ENCODE assay signal across 23 mouse cellular contexts in the genomic region with DNA sequence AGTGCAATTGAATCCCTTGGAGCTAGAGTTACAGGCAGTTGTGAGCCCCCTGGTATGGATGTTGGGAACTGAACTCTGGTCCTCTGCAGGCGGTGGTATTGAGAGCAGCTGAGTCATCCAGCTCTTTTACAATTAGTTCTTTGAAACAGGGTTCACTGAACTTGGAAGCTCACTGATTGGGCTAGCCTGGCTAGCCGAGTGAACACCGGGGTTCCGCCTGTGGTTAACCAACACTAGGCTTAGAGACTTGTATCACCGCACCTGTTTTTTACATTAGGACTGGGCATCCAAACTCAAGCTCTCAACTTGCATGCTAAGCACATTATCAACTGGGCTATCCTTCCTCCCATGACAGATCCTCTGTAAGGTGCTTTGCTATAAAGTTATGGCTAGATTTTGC. TPM values are rescaled to one million over a fixed set of nuclear protein-coding genes. Genes with fewer than 3 reads are reported as not detected.
A peak's percentile ranks its signal among the peaks of the same experiment; 100 is the strongest.
DNase-seq lines count a peak whose midpoint lies in the region; ATAC-seq and TF ChIP-seq lines count a peak whose summit lies in the region.
"Had no signal": no experiment of that assay in that cellular context is flagged by ENCODE, and none has a peak within 500 bp of the region (broad histone marks: within the 10 kb centered on the region; RNA-seq: fewer than 3 reads in every experiment).

No protein-coding gene starts in this region.

- peak overlapping the region; percentile 54 for H3K27ac ChIP-seq in intestine, postnatal 0 days (ENCODE audit: low read depth, low read length)
- no peak overlapping the region for H3K27ac ChIP-seq in heart, adult 2 months
- H3K27ac ChIP-seq: liver, embryonic 13.5 days had no signal

- H3K9me3 ChIP-seq in intestine, postnatal 0 days (ENCODE audit: control insufficient read depth): no peaks in the 10 kb centered on the region
- H3K9me3 ChIP-seq: heart, embryonic 12.5 days; liver, embryonic 13.5 days had no signal

- no peaks in the 10 kb centered on the region for H3K36me3 ChIP-seq in intestine, postnatal 0 days (ENCODE audit: control insufficient read depth, insufficient read depth)
- peaks cover 2% of the 10 kb centered on the region; the same call in 1 of the 2 replicates for H3K36me3 ChIP-seq in heart, adult 2 months (ENCODE audit: control insufficient read depth, insufficient read depth, low read length)
- H3K36me3 ChIP-seq: liver, embryonic 13.5 days had no signal

- H3K27me3 ChIP-seq in intestine, postnatal 0 days (replicated peaks; ENCODE audit: control insufficient read depth, insufficient read depth, low read length): no peaks in the 10 kb centered on the region
- no peaks in the 10 kb centered on the region for H3K27me3 ChIP-seq in heart, adult 2 months (ENCODE audit: control insufficient read depth, insufficient read depth, low read length)
- H3K27me3 ChIP-seq: heart, embryonic 12.5 days; liver, embryonic 13.5 days had no signal

- H3K4me1 ChIP-seq in intestine, postnatal 0 days (replicated peaks; ENCODE audit: control insufficient read depth, insufficient read depth, low read length): peaks cover 3% of the 10 kb centered on the region; the same call in 1 of the 2 replicates
- H3K4me1 ChIP-seq in heart, adult 2 months (ENCODE audit: control insufficient read depth, insufficient read depth, low read length): peaks cover 6% of the 10 kb centered on the region

- intact Hi-C loops in heart, adult 2 months (cut with DNase I): no loop called here

- H3K4me3 ChIP-seq in intestine, postnatal 0 days (ENCODE audit: low read depth, low read length): no peak overlapping the region
- H3K4me3 ChIP-seq in heart, adult 2 months: no peak overlapping the region
- H3K4me3 ChIP-seq: heart, embryonic 12.5 days; liver, embryonic 13.5 days had no signal

- peak; percentile 22 for DNase-seq in kidney, adult 18-20 months
- no peak for DNase-seq in kidney, postnatal 4 days
- peak; percentile 3 for DNase-seq in thymus, postnatal 25 days
- no peak for DNase-seq in thymus, adult 18-20 months
- no peak for DNase-seq in heart, adult 2 months
- no peak for DNase-seq in adrenal gland, postnatal 10 days
- DNase-seq in adrenal gland, postnatal 14 days: no peak
- DNase-seq: cerebellum, adult 11 months; cerebellum, postnatal 36 days; forebrain, postnatal 0 days; gastrocnemius, postnatal 36 days; heart, postnatal 36 days; liver, embryonic 13.5 days; thymus, adult 2 months had no signal

- H3K4me2 ChIP-seq in intestine, postnatal 0 days (replicated peaks; ENCODE audit: low read depth): no peak overlapping the region; the same call in 1 of the 2 replicates
- H3K4me2 ChIP-seq: heart, embryonic 12.5 days; liver, embryonic 13.5 days had no signal

- no peak for TF ChIP-seq EP300 in heart, adult 2 months (IDR thresholded peaks at IDR 0.05; ENCODE audit: insufficient read depth, low read depth, low read length)

- no peak for TF ChIP-seq CTCF in intestine, postnatal 0 days (IDR thresholded peaks at IDR 0.05; ENCODE audit: low read depth)
- TF ChIP-seq CTCF in heart, adult 2 months (IDR thresholded peaks at IDR 0.05): no peak

- H3K79me2 ChIP-seq in heart, adult 2 months (replicated peaks; ENCODE audit: control insufficient read depth, insufficient read depth, low read length): no peaks in the 10 kb centered on the region; the same call in 1 of the 2 replicates

- 47% methylated on average over 5 of the region's 5 CpGs for WGBS in intestine, postnatal 0 days
- 92% methylated on average over 5 of the region's 5 CpGs for WGBS in heart, adult 2 months

- peak; percentile 89 for ATAC-seq in intestine, postnatal 0 days
- ATAC-seq: forebrain, postnatal 0 days; inflammation-experienced regulatory T-cells, adult 6 months; lung, postnatal 0 days had no signal

- no peak overlapping the region for H3K9ac ChIP-seq in intestine, postnatal 0 days (ENCODE audit: low read depth, low read length)
- no peak overlapping the region for H3K9ac ChIP-seq in heart, adult 2 months (ENCODE audit: low read depth, low read length)
- H3K9ac ChIP-seq: forebrain, postnatal 0 days; heart, embryonic 12.5 days; liver, embryonic 13.5 days had no signal

- no peak for TF ChIP-seq POLR2A in heart, adult 2 months (IDR thresholded peaks at IDR 0.05; ENCODE audit: insufficient read depth, low read depth, low read length)

RNA-seq across cellular contexts. Expression of a gene that starts 46.6 kb away (rescaled TPM):
- 28.0 and 32.1 TPM in 2 replicates for polyA plus RNA-seq in intestine, postnatal 0 days (2015; fragmentation: Nextera tagmentation; extraction: Ambion mirVana)
- total RNA-seq in heart, adult 2 months (2021): 10 to 100 TPM; 39.9 to 40.0 TPM
- 49.3 and 52.1 TPM in 2 replicates for polyA plus RNA-seq in heart, adult 2 months (2012; rRNA removed)
- total RNA-seq in adrenal gland, postnatal 10 days (2021): 10 to 100 TPM; 50.5 to 60.0 TPM
- total RNA-seq in adrenal gland, postnatal 14 days (2021): 62.8 and 74.8 TPM in 2 replicates

RNA-seq across cellular contexts. Expression of a gene that starts 50.8 kb away (rescaled TPM):
- not detected in 2 replicates for polyA plus RNA-seq in intestine, postnatal 0 days (2015; fragmentation: Nextera tagmentation; extraction: Ambion mirVana)
- 1 to 10 TPM; 1.2 to 1.8 TPM for total RNA-seq in heart, adult 2 months (2021)
- 0.39 and 0.82 TPM in 2 replicates for polyA plus RNA-seq in heart, adult 2 months (2012; rRNA removed)
- 1 to 10 TPM in 1 of 2 experiments, under 1 TPM in 1; 0.81 to 2.5 TPM for total RNA-seq in adrenal gland, postnatal 10 days (2021)
- total RNA-seq in adrenal gland, postnatal 14 days (2021): 0.26 TPM in 1 of 2 replicates, not detected in the other
- total RNA-seq: forebrain, postnatal 0 days; layer of hippocampus, postnatal 10 days; left cerebral cortex, postnatal 36 days; megakaryocyte-erythroid progenitor cell, adult 5-6 weeks; monocyte, adult 5-6 weeks had no signal
- polyA plus RNA-seq: inflammation-experienced regulatory T-cells, adult 6 months; lung, postnatal 0 days; neural tube, embryonic 14.5 days had no signal

Comparison
In these comparisons a context has a peak if more than half of its experiments do, and no peak if none do; other contexts are left out.
1. DNase-seq: peak in kidney, adult 18-20 months (single experiment) and thymus, postnatal 25 days (single experiment); none in kidney, postnatal 4 days (0 of 2), thymus, adult 18-20 months (0 of 2), heart, adult 2 months (0 of 2), adrenal gland, postnatal 10 days (single experiment) and adrenal gland, postnatal 14 days (single experiment).